Mouse (Mus musculus): ENCODE results near the gene Gm19345. TPM values are rescaled to one million over a fixed set of nuclear protein-coding genes. Genes with fewer than 3 reads are reported as not detected.
A peak's percentile ranks its signal among the peaks of the same experiment; 100 is the strongest.

Gm19345 gene
- polyA plus RNA-seq (2015; fragmentation: Nextera tagmentation; extraction: Ambion mirVana) = 0.13 and 0.27 TPM in 2 replicates

- H3K9ac ChIP-seq (ENCODE audit: low read depth, low read length) = peak within 1 kb of the TSS; percentile 40; the same call in 1 of the 2 replicates
- 4% methylated on average over 33 of the region's 33 CpGs for WGBS
Measured at GRCm38 (mm10) chr7:19851858-19852570, at the start of gene Gm19345. Gene Gm19345, plus strand, starts transcription at chr7:19852003.

GRCm38 (mm10) chr7:19802995-19803394 is 48.8 kb upstream of the Gm19345 start:
- Histone ChIP-seq H3K27me3 (replicated peaks; ENCODE audit: control insufficient read depth, insufficient read depth, low read length) (no peaks in the 10 kb centered on the region), H3K4me3 (ENCODE audit: low read length) (no peak overlapping the region), H3K9me3 (ENCODE audit: control insufficient read depth, low read length) (0 out of 2 replicates have a peak, but pooled peaks cover 3% of the 10 kb centered on the region), H3K4me1 (ENCODE audit: control insufficient read depth, insufficient read depth, low read length) (no peaks in the 10 kb centered on the region), H3K9ac (ENCODE audit: low read depth, low read length) (no peak overlapping the region), H3K36me3 (ENCODE audit: control insufficient read depth, insufficient read depth, low read length) (0 out of 2 replicates have a peak, but pooled peaks cover 3% of the 10 kb centered on the region), H3K27ac (ENCODE audit: low read length) (no peak overlapping the region), H3K4me2 (ENCODE audit: low read depth, low read length) (no peak overlapping the region)
- no peak for ATAC-seq
- 21% methylated on average over 7 of the region's 7 CpGs for WGBS

More at GRCm38 (mm10) chr7:19851858-19852570, at the start of gene Gm19345:
- H3K27me3 ChIP-seq (replicated peaks; ENCODE audit: control insufficient read depth, insufficient read depth, low read length) = peaks cover 16% of the 10 kb centered on the region; the same call in 1 of the 2 replicates
- H3K36me3 ChIP-seq (ENCODE audit: control insufficient read depth, insufficient read depth, low read length) = no peaks in the 10 kb centered on the region
- peak within 1 kb of the TSS; percentile 27 for H3K4me3 ChIP-seq (ENCODE audit: low read length)
- H3K9me3 ChIP-seq (ENCODE audit: control insufficient read depth, low read length) = no peaks in the 10 kb centered on the region
- no peak within 1 kb of the TSS for H3K27ac ChIP-seq (ENCODE audit: low read length)
- H3K4me1 ChIP-seq (ENCODE audit: control insufficient read depth, insufficient read depth, low read length) = peaks cover 6% of the 10 kb centered on the region
- ATAC-seq = peak; percentile 61
- H3K4me2 ChIP-seq (ENCODE audit: low read depth, low read length) = peak within 1 kb of the TSS; percentile 50

GRCm38 (mm10) chr7:19806356-19806969 is 45.3 kb upstream of the Gm19345 start:
- Histone ChIP-seq H3K9me3 (ENCODE audit: control insufficient read depth, low read length) (0 out of 2 replicates have a peak, but pooled peaks cover 3% of the 10 kb centered on the region), H3K9ac (ENCODE audit: low read depth, low read length) (no peak overlapping the region), H3K4me1 (ENCODE audit: control insufficient read depth, insufficient read depth, low read length) (0 out of 2 replicates have a peak, but pooled peaks cover 3% of the 10 kb centered on the region), H3K4me2 (ENCODE audit: low read depth, low read length) (no peak overlapping the region), H3K27ac (ENCODE audit: low read length) (no peak overlapping the region), H3K36me3 (ENCODE audit: control insufficient read depth, insufficient read depth, low read length) (0 out of 2 replicates have a peak, but pooled peaks cover 3% of the 10 kb centered on the region), H3K27me3 (replicated peaks; ENCODE audit: control insufficient read depth, insufficient read depth, low read length) (0 out of 2 replicates have a peak, but pooled peaks cover 3% of the 10 kb centered on the region), H3K4me3 (ENCODE audit: low read length) (no peak overlapping the region)
- 86% methylated on average over 8 of the region's 8 CpGs for WGBS
- no peak for ATAC-seq

DNA sequence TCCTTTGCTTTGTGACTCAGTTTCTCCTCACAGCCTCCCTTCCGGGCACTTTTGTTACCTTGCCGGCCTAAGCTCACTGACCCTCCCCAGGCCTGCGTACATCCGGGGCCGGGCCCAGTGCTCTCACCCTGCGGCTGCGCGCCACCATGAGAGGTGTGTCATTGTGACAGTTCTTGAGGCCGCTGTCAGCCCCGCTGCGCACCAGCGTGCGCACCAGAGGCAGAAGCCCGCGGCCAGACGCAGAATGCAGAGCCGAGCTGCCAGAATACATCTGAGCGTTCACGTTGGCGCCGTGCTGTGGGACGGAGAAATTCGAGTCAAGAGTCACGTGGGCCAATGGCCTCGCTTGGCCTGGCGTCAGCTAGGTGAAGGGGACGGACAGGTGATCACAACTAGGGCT is 42.4 kb upstream of the Gm19345 start:
- Histone ChIP-seq H3K4me1 (ENCODE audit: control insufficient read depth, insufficient read depth, low read length) (0 out of 2 replicates have a peak, but pooled peaks cover 3% of the 10 kb centered on the region), H3K27ac (ENCODE audit: low read length) (no peak overlapping the region), H3K9ac (ENCODE audit: low read depth, low read length) (no peak overlapping the region), H3K4me3 (ENCODE audit: low read length) (no peak overlapping the region), H3K9me3 (ENCODE audit: control insufficient read depth, low read length) (0 out of 2 replicates have a peak, but pooled peaks cover 3% of the 10 kb centered on the region), H3K36me3 (ENCODE audit: control insufficient read depth, insufficient read depth, low read length) (0 out of 2 replicates have a peak, but pooled peaks cover 3% of the 10 kb centered on the region), H3K27me3 (replicated peaks; ENCODE audit: control insufficient read depth, insufficient read depth, low read length) (peaks cover 3% of the 10 kb centered on the region; the same call in 1 of the 2 replicates), H3K4me2 (ENCODE audit: low read depth, low read length) (no peak overlapping the region)
- ATAC-seq = no peak
- 23% methylated on average over 27 of the region's 27 CpGs for WGBS

DNA sequence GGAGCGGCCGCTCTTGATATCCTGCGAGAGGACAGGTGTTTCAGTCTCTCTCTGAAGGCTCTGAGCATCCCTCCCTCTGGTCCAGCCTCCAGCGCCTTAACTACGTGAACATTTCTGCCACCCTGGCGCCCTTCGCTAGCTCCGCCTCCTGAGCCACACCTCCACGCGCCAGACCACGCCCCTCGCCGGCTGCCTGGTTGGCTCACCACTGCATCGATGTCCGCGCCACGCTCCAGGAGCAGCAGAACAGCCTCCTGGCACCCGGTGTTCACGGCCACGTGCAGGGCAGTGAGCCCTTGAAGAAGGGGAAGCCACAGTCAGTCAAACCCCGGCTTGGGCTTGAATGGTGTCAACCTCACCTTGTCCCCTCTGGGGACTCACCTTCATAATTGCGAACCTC is 40.7 kb upstream of the Gm19345 start:
- peaks cover 3% of the 10 kb centered on the region; the same call in 1 of the 2 replicates for H3K27me3 ChIP-seq (replicated peaks; ENCODE audit: control insufficient read depth, insufficient read depth, low read length)
- no peaks in the 10 kb centered on the region for H3K9me3 ChIP-seq (ENCODE audit: control insufficient read depth, low read length)
- no peaks in the 10 kb centered on the region for H3K36me3 ChIP-seq (ENCODE audit: control insufficient read depth, insufficient read depth, low read length)
- no peak overlapping the region for H3K4me3 ChIP-seq (ENCODE audit: low read length)
- peak; percentile 41 for ATAC-seq
- no peak overlapping the region for H3K27ac ChIP-seq (ENCODE audit: low read length)
- 16% methylated on average over 22 of the region's 22 CpGs for WGBS
- peaks cover 9% of the 10 kb centered on the region for H3K4me1 ChIP-seq (ENCODE audit: control insufficient read depth, insufficient read depth, low read length)
- peak overlapping the region; percentile 12; the same call in 1 of the 2 replicates for H3K9ac ChIP-seq (ENCODE audit: low read depth, low read length)
- H3K4me2 ChIP-seq (ENCODE audit: low read depth, low read length) = no peak overlapping the region

GRCm38 (mm10) chr7:19813161-19813560 is 38.6 kb upstream of the Gm19345 start:
- H3K9me3 ChIP-seq (ENCODE audit: control insufficient read depth, low read length) = no peaks in the 10 kb centered on the region
- H3K4me1 ChIP-seq (ENCODE audit: control insufficient read depth, insufficient read depth, low read length) = peaks cover 27% of the 10 kb centered on the region
- no peaks in the 10 kb centered on the region for H3K36me3 ChIP-seq (ENCODE audit: control insufficient read depth, insufficient read depth, low read length)
- no peak overlapping the region for H3K4me3 ChIP-seq (ENCODE audit: low read length)
- WGBS = 92% methylated on average over 4 of the region's 4 CpGs
- no peak for ATAC-seq
- H3K27ac ChIP-seq (ENCODE audit: low read length) = no peak overlapping the region
- H3K27me3 ChIP-seq (replicated peaks; ENCODE audit: control insufficient read depth, insufficient read depth, low read length) = peaks cover 3% of the 10 kb centered on the region; the same call in 1 of the 2 replicates
- H3K4me2 ChIP-seq (ENCODE audit: low read depth, low read length) = no peak overlapping the region
- no peak overlapping the region for H3K9ac ChIP-seq (ENCODE audit: low read depth, low read length)

DNA sequence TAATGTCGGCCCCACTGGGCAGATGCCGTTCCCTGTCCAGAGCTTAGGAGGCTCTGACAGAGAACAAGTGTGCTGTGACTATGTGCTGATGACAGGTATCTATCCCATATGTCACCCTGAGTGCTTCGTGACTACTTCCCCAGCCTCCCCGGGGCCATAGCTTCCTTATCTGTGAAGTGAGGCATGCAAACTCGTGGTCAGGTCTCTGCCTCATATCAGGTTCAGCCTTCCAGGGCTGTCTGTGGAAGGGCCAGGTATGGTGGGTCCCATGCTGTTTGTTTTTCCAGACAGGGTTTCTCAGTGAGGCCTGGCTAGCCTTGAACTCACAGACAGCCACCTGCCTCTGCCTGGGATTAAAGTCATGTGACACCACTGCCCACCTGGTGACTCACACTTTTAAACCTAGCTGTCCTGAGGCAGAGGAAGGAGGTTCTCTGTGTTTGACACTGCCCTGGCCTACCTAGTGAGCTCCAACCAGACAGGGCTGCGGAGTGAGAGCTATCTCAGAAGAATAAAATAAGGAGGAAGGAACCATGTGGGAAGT is 38.2 kb upstream of the Gm19345 start:
- H3K9ac ChIP-seq (ENCODE audit: low read depth, low read length) = no peak overlapping the region
- ATAC-seq = no peak
- 84% methylated on average over 6 of the region's 6 CpGs for WGBS

DNA sequence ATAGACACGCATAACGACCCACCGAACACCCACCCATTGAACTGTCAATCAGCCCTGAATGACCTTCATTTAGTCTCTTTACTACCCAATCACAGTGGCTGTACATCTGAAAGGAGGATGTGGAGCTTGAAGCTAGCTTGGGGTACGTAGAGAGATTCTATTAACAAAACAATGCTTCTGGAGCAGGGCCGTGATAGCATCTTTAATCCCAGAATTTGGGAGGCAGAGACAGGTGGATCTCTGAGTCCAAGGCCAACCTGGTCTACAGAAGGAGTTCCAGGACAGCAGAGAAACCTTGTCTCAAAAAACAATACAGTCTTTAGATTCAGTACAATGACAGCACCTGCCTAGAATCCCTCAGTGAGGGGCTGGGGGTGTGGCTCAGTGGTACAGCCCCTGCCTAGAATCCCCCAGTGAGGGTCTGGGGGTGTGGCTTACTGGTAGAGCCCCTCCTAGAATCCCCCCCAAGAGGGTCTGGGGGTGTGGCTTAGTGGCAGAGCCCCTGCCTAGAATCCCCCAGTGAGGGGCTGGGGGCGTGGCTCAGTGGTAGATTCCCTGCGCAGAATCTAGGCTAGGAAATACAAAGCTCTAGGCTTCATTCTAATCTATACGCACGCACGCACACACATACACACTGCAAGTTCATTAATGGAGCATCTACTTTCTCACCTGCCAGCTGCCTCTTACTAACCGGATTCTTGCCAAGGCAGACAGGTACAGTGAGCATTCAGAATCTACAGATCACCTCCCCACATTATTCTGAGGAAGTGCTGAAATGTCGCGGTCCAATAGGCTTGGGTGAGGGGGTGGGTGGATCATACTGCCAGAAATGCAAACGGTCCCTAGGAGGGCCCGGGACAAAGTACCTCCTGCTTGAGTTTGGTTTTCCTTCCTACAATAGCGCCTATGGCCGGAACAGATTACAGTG is 36.2 kb upstream of the Gm19345 start:
- Histone ChIP-seq H3K36me3 (ENCODE audit: control insufficient read depth, insufficient read depth, low read length) (0 out of 2 replicates have a peak, but pooled peaks cover 2% of the 10 kb centered on the region), H3K27me3 (replicated peaks; ENCODE audit: control insufficient read depth, insufficient read depth, low read length) (no peaks in the 10 kb centered on the region; the same call in 1 of the 2 replicates), H3K4me1 (ENCODE audit: control insufficient read depth, insufficient read depth, low read length) (peaks cover 38% of the 10 kb centered on the region), H3K9ac (ENCODE audit: low read depth, low read length) (peak overlapping the region; percentile 65), H3K9me3 (ENCODE audit: control insufficient read depth, low read length) (no peaks in the 10 kb centered on the region), H3K27ac (ENCODE audit: low read length) (peak overlapping the region; percentile 89), H3K4me3 (ENCODE audit: low read length) (peak overlapping the region; percentile 48), H3K4me2 (ENCODE audit: low read depth, low read length) (peak overlapping the region; percentile 68)
- peak; percentile 27 for ATAC-seq
- WGBS = 36% methylated on average over 17 of the region's 17 CpGs

More for the DNA sequence above, 38.2 kb upstream of the Gm19345 start:
- Histone ChIP-seq H3K4me3 (ENCODE audit: low read length) (no peak overlapping the region), H3K27me3 (replicated peaks; ENCODE audit: control insufficient read depth, insufficient read depth, low read length) (peaks cover 2% of the 10 kb centered on the region; the same call in 1 of the 2 replicates), H3K4me2 (ENCODE audit: low read depth, low read length) (no peak overlapping the region), H3K9me3 (ENCODE audit: control insufficient read depth, low read length) (no peaks in the 10 kb centered on the region), H3K27ac (ENCODE audit: low read length) (no peak overlapping the region), H3K36me3 (ENCODE audit: control insufficient read depth, insufficient read depth, low read length) (no peaks in the 10 kb centered on the region), H3K4me1 (ENCODE audit: control insufficient read depth, insufficient read depth, low read length) (peaks cover 29% of the 10 kb centered on the region)
